Mouse (Mus musculus) cerebellum, adult 2 months (tissue): ENCODE results near the gene Bahcc1. TPM values are rescaled to one million over a fixed set of nuclear protein-coding genes. Genes with fewer than 3 reads are reported as not detected.
A peak's percentile ranks its signal among the peaks of the same experiment; 100 is the strongest.

Experiments used
- DNase-seq, 2 experiments: peaks; one replicate each; pipeline ENCODE4 v3.0.0; 2021
- H3K27ac ChIP-seq: fragments of 200-500 bp; 2 replicates; pipeline ENCODE4 v1.5.1; 2012; ENCODE audit warnings: low read length, control low read depth, inconsistent platforms; ENCODE audit not compliant: insufficient read depth
- H3K27me3 ChIP-seq: fragments of 200-500 bp; 2 replicates; pipeline ENCODE4 v1.6.1; 2012; ENCODE audit warnings: inconsistent platforms, mild to moderate bottlenecking, low read length, moderate library complexity; ENCODE audit not compliant: control insufficient read depth, insufficient read depth
- H3K4me1 ChIP-seq: fragments of 200-500 bp; 2 replicates; pipeline ENCODE4 v1.6.1; 2011; ENCODE audit warnings: low read length; ENCODE audit not compliant: control insufficient read depth, insufficient read depth
- H3K4me3 ChIP-seq: fragments of 200-500 bp; replicated peaks from 2 replicates; pipeline ENCODE3; 2011; ENCODE audit warnings: mild to moderate bottlenecking, low read depth, low read length, control low read depth; ENCODE audit not compliant: insufficient read depth
- CTCF ChIP-seq: fragments of 200-500 bp; IDR thresholded peaks from 2 replicates; pipeline ENCODE4 v1.5.1; 2011; ENCODE audit warnings: low read depth, mild to moderate bottlenecking, control low read depth, low read length, moderate library complexity, borderline replicate concordance; ENCODE audit not compliant: insufficient read depth
- POLR2A ChIP-seq: fragments of 200-500 bp; IDR thresholded peaks from 2 replicates; pipeline ENCODE4 v1.6.1; 2011; ENCODE audit warnings: low read length, control low read depth, borderline replicate concordance; ENCODE audit not compliant: insufficient read depth
- WGBS: fragments of 180-500 bp; shearing (Covaris S2); methylation state at CpG from one replicate; pipeline ENCODE4 v1.1.7; 2018; 5-methylcytosine and 5-hydroxymethylcytosine counted together
- polyA plus RNA-seq: library from polyadenylated mRNA; depleted of rRNA; stranded (reverse); fragments of >200 nt; gene quantifications from 2 replicates; pipeline ENCODE4 v1.2.3, GENCODE M21; 2012

The Bahcc1 gene
- polyA plus RNA-seq, 1 experiment: 17.6 TPM

DNA sequence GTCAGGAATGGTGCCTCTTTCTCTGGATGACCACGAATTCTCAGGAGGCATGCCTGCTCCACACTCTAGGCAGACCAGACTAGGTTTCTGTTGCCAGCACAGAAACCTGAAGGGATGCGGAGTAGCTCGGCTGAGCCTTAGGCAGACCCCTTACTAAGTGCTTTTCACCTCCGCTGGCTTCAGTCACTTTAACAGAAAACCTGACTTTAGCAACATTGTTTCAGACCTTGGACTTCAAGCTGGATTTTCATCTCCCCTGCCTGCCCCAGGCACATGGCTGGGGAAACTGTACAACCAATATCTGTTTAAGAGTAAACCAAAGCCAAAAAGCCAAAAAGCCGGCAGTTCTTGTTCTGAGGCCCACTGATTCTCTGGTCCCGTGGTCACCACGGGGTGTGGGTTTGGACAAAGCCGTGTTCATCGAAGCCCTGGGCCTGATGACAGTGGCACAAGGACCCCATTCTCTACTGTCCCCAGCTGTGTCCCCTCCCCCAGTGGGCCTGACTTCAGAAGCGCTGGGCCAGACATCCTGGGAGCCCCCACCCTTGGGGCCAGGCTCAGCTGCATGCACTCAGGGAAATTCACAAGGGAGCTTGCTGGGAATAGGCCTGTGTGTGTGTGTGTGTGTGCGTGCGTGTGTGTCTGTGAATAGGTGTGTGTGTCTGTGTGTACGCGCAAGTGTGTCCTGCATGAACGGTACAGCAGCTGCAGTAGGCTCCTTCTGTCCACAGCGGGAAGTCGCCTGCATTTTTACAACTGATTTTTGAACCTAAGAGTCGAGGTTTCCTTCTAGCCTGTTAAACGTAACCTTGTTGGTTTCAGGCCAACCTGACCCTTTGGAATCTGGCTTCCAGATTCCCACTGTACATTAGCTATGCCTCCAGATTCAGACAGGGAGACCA lies 8.9 kb upstream of the Bahcc1 start:
- TF ChIP-seq CTCF (no peak), POLR2A (no peak)

DNA sequence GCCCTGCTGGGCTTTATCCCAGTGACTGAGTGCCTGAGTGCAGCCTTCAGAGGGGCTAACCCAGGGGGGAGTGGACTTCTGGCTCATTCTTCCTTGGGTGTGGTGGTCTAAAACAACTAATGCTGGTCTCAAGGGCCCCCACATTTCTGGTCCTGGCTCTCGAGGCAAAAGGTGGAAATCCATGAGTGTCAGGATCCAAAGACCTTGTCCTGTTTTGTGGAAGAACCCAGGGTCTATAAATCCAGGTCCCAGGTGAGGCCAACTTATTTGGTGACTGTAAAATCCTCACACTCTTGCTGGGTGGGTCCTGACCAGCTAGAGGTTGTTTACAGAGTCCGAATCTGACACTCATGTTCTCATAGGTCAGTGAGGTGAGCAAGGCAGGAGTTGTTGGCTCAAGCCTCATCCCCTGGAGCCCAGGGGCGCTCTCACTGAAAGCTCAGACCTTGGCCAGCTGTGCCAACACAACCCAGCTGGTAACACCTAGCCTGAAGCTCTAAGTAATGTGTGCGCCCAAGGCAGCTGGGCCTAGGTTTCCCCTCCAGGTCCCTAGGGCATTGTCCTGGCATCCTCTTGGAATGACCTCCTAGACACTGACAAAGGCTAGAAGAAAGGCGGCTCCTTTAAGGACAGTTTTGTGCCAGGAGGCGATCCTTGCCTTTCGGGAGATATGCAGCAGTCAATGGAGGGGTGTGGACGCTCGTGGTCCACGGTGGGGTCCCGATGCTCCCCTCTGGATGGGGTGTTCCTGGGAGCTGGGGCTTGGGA lies 8.1 kb upstream of the Bahcc1 start:
- WGBS: 35% methylated on average over 11 of the region's 11 CpGs
- TF ChIP-seq CTCF (no peak), POLR2A (no peak)
- Histone ChIP-seq H3K4me3 (peak overlapping the region; percentile 20), H3K27me3 (no peaks in the 10 kb centered on the region), H3K4me1 (peaks cover 9% of the 10 kb centered on the region), H3K27ac (peak overlapping the region; percentile 15; the same call in 1 of the 2 replicates)
- DNase-seq: peak in 1 of 2 experiments; percentile 32

More for the DNA sequence above, 8.9 kb upstream of the Bahcc1 start:
- no peak overlapping the region for H3K4me3 ChIP-seq
- DNase-seq: peak; percentile 38 to 68
- WGBS: 77% methylated on average over 19 of the region's 19 CpGs
- H3K4me1 ChIP-seq: peaks cover 5% of the 10 kb centered on the region; the same call in 1 of the 2 replicates
- peak overlapping the region; percentile 68; the same call in 1 of the 2 replicates for H3K27ac ChIP-seq
- no peaks in the 10 kb centered on the region for H3K27me3 ChIP-seq

GRCm38 (mm10) chr11:120225256-120226195 lies 7.2 kb upstream of the Bahcc1 start:
- Histone ChIP-seq H3K27me3 (no peaks in the 10 kb centered on the region), H3K27ac (peak overlapping the region; percentile 15; the same call in 1 of the 2 replicates), H3K4me1 (peaks cover 6% of the 10 kb centered on the region), H3K4me3 (peak overlapping the region; percentile 24)
- WGBS: 50% methylated on average over 36 of the region's 36 CpGs
- no peak for TF ChIP-seq POLR2A
- DNase-seq: peak in 1 of 2 experiments; percentile 49

DNA sequence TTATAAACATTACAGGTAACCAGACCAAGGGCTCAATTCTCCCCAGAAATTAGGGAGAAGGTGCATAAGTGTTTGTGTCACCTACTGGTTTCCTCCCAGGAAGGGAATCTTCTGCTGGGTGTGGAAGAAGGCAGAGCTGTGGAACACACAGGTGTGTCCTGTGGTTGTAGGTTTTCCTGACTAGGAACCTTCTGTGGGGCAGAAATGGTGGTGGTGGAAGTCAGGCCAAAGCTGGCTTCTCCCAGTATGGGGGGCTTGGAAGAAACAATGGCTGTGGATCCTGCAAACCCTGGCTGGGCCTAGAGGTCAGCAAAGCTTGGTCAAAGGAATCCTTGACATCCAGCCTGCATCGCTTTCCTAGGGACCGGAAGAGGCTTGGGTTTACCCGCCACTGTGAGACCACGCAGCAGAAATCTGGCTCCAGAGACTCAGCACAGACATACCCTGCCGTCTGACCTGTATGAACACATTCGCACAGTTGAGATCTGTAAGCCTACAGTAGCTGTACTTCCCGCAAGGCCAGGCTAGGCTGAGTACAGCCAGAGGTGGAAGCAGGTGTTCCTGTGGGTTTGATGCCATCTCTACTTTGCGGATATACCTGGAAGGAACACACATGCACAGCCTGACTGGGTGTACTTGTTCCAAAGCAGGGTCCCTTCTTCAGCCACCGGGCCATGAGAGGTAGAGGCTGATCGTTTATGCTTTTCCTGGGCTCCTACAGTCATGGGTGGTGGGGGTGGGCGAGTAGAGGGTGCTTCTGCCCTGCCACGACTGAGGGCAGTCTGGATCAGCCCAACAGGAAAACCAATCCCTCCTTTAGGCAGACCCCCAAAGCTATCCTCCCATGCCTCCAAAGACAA lies 6.1 kb upstream of the Bahcc1 start:
- peak in 1 of 2 experiments; percentile 26 for DNase-seq
- Histone ChIP-seq H3K27me3 (no peaks in the 10 kb centered on the region), H3K27ac (no peak overlapping the region), H3K4me1 (peaks cover 6% of the 10 kb centered on the region), H3K4me3 (no peak overlapping the region)
- TF ChIP-seq CTCF: no peak
- TF ChIP-seq POLR2A: no peak
- 86% methylated on average over 12 of the region's 12 CpGs for WGBS

DNA sequence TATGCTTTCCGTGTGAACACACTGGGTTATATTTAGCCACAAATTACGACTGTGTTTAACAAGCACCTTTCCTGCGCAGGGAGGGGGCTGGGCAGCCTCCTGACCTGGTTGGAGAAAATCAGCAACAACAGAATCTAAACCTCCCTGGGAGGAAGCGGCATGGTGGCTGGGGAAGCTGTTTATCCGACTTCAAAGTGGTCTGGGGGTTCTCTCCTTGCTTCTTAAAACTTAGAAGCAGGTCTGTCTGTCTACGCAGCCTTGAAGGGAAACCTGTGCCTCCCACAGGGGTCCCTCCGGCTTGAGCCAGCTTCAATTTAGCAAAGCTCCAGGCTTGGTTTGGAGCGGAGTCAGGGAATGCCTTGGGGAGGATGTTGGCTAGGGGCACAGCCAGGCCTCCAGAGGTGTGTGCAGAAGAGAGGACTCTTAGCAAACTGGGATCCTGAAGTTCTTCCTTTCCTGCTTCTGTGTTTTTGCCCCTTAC lies 5.1 kb upstream of the Bahcc1 start:
- TF ChIP-seq CTCF (no peak), POLR2A (no peak)
- Histone ChIP-seq H3K27me3 (no peaks in the 10 kb centered on the region), H3K4me3 (no peak overlapping the region), H3K4me1 (peaks cover 6% of the 10 kb centered on the region), H3K27ac (no peak overlapping the region)
- 45% methylated on average over 8 of the region's 8 CpGs for WGBS
- peak in 1 of 2 experiments; percentile 21 for DNase-seq

DNA sequence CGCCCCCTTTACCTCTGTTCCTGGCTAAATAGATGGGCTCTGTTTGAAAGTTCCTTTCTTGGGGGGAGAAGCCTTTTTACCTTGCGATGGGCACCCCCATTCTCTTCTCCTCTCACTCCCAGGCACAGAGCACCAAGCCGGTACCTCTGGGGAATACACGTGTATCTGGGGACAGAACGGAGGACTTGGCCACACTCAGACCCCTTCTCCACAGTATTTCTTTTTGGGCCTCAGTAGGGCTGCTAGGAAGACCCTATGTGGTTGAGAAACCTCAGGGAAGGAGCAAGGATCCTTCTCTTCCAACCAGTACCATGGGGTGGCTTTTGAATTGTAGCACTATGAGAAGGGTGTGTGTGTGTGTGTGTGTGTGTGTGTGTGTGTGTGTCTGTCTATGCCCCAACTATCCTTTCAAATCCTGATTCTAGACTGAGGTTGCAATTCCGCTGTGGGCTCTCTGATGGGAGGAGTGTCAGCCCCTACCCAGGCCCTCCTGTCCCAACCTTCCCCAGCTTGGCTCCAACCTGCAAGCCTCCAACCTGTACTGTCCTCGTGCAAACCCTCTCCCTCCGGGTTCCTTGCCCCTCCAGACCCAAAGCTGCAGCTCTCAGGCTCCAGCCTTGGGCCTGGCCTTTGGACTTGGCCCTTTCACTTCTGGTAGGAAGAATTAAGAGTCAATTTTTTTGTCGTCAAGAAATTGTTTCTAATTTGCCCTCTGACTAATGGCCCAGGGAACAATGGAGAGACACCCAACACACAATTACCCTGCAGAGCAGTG lies 4.4 kb upstream of the Bahcc1 start:
- no peaks in the 10 kb centered on the region for H3K27me3 ChIP-seq
- H3K27ac ChIP-seq: no peak overlapping the region
- no peak for TF ChIP-seq CTCF
- no peak for TF ChIP-seq POLR2A
- H3K4me3 ChIP-seq: no peak overlapping the region
- 83% methylated on average over 9 of the region's 9 CpGs for WGBS
- H3K4me1 ChIP-seq: peaks cover 6% of the 10 kb centered on the region
- DNase-seq: peak in 1 of 2 experiments; percentile 31
